Mouse (Mus musculus) lung, postnatal 14 days (tissue): Measurements from ENCODE around the gene E2f4.

Experiments used
- DNase-seq: peaks from one replicate; pipeline ENCODE4 v3.0.0; 2021

E2f4 gene

DNA sequence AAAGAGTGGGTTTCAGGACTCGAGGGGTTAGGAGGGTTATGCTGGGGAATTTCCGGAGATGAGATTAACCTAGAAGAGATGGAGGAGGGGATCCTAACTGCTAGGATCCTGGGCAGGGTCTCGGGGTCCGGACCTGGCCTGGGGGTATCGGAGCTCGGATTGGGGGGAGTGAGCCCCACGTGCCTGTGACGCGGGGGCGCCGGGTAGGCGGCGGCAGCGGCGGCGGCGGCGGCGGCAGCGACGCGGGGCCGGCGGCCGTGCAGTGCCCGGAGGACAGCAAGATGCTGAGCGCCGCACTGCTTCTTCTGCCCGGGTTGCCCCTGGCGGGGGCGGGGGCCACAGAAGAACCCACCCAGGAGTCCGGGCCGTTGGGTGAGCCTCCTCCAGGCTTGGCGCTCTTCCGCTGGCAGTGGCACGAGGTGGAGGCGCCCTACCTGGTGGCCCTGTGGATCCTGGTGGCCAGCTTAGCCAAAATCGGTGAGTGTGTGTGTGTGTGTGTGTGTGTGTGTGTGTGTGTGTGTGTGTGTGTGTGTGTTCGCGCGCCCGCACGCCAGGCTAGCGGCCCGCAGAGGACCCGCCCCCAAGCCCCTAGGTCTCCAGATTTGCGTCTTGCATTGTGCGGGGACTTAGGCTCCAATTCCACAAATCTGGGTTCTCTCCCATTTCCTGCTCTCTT lies 51.8 kb downstream of the E2f4 start:
- no peak for DNase-seq

DNA sequence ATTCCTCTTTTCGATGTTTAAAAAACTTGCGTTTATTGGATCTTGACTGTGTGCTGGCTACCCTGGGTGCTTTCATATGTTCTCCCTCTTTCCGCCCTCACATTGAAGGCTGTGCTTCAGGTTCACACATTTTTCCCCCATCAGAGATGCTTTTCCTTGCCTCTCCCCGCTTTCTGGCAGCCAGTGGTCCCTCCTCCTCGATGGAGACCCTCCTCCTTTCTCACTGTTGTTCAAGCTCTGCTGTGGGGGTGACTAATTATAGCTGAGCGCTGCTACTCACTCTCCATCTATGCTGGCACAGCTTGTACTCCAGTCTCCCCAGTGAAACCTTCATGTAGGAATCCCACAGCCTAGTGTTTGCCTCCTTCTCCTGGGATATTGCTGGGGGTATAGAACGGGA lies 52.7 kb downstream of the E2f4 start:
- DNase-seq = no peak

GRCm38 (mm10) chr8:105353583-105354135 lies 56.2 kb downstream of the E2f4 start:
- no peak for DNase-seq

DNA sequence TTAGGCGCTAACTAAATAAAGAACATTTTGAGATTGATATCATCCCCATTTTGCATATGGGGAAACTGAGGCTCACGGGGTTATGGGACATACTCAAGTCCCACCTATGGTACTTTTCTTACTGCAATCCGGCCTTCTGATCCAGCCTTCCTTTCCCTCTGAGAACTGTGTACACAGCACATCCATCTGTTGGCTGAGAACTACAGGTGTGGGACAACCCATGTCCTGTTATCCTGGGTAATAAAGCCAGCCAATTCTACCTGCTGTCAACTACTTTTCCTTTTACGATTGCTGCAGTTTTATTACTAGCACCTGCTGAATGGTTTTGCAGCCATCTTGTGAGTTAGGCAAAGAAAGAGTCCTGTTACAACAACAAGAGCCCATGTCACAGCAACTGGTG lies 57.1 kb downstream of the E2f4 start:
- no peak for DNase-seq
